Mouse (Mus musculus) embryonic facial prominence, embryonic 15.5 days (tissue): ENCODE results near the gene Gm45233. TPM values are rescaled to one million over a fixed set of nuclear protein-coding genes. Genes with fewer than 3 reads are reported as not detected.

Experiments used
- ATAC-seq: fragments of 200-750 bp; cut with Nextera tagmentation; 2 replicates; pipeline ENCODE4 v1.8.0; 2017; ENCODE audit warnings: low read depth, moderate TSS enrichment; ENCODE audit not compliant: insufficient number of reproducible peaks, low FRiP score, low TSS enrichment
- H3K27ac ChIP-seq: fragments of 300-500 bp; sonication (generic); replicated peaks from 2 replicates; pipeline ENCODE4 v1.5.1; 2015; ENCODE audit warnings: mild to moderate bottlenecking, inconsistent platforms
- H3K27me3 ChIP-seq: fragments of 300-500 bp; sonication (generic); 2 replicates; pipeline ENCODE4 v1.6.1; 2015; ENCODE audit warnings: inconsistent platforms
- H3K36me3 ChIP-seq: fragments of 300-500 bp; sonication (generic); 2 replicates; pipeline ENCODE4 v1.6.1; 2015; ENCODE audit warnings: mild to moderate bottlenecking, inconsistent platforms
- H3K4me1 ChIP-seq: fragments of 300-500 bp; sonication (generic); 2 replicates; pipeline ENCODE4 v1.6.1; 2015; ENCODE audit warnings: inconsistent platforms
- H3K4me2 ChIP-seq: fragments of 300-500 bp; sonication (generic); replicated peaks from 2 replicates; pipeline ENCODE4 v1.6.1; 2015; ENCODE audit warnings: mild to moderate bottlenecking, inconsistent platforms
- H3K4me3 ChIP-seq: fragments of 300-500 bp; sonication (generic); replicated peaks from 2 replicates; pipeline ENCODE4 v1.5.1; 2015; ENCODE audit warnings: mild to moderate bottlenecking, inconsistent platforms
- H3K9ac ChIP-seq: fragments of 300-500 bp; sonication (generic); 2 replicates; pipeline ENCODE4 v1.6.1; 2015; ENCODE audit warnings: inconsistent platforms
- H3K9me3 ChIP-seq: fragments of 300-500 bp; sonication (generic); replicated peaks from 2 replicates; pipeline ENCODE4 v1.6.1; 2016; ENCODE audit warnings: inconsistent platforms
- WGBS: fragments of 180-500 bp; shearing (Covaris S2); methylation state at CpG from one replicate; pipeline ENCODE4 v1.1.7; 2015; 5-methylcytosine and 5-hydroxymethylcytosine counted together
- polyA plus RNA-seq: library from polyadenylated mRNA; unstranded; fragments of >200 nt; fragmentation: Nextera tagmentation; extraction: Ambion mirVana; gene quantifications from 2 replicates; pipeline ENCODE4 v1.2.1, GENCODE M21; 2015

The Gm45233 gene
- polyA plus RNA-seq, 1 experiment from 2014 or later: 0.94 TPM

GRCm38 (mm10) chr7:43449811-43450210, 5.9 kb downstream of the Gm45233 start:
- ATAC-seq: no peak
- WGBS: 89% methylated on average over 2 of the region's 2 CpGs
- Histone ChIP-seq H3K36me3 (peaks cover 31% of the 10 kb centered on the region), H3K4me1 (peaks cover 4% of the 10 kb centered on the region), H3K9ac (no peak overlapping the region), H3K9me3 (no peaks in the 10 kb centered on the region), H3K27ac (no peak overlapping the region), H3K4me2 (no peak overlapping the region), H3K4me3 (no peak overlapping the region), H3K27me3 (no peaks in the 10 kb centered on the region)

GRCm38 (mm10) chr7:43451726-43452125, 7.8 kb downstream of the Gm45233 start:
- H3K36me3 ChIP-seq: peaks cover 50% of the 10 kb centered on the region

GRCm38 (mm10) chr7:43452609-43453008, 8.7 kb downstream of the Gm45233 start:
- no peak overlapping the region for H3K27ac ChIP-seq
- 46% methylated on average over 4 of the region's 4 CpGs for WGBS
- H3K36me3 ChIP-seq: peaks cover 58% of the 10 kb centered on the region
- H3K27me3 ChIP-seq: no peaks in the 10 kb centered on the region
- no peak overlapping the region for H3K9ac ChIP-seq
- H3K4me3 ChIP-seq: no peak overlapping the region
- no peak overlapping the region for H3K4me2 ChIP-seq
- H3K4me1 ChIP-seq: no peaks in the 10 kb centered on the region
- H3K9me3 ChIP-seq: no peaks in the 10 kb centered on the region
- no peak for ATAC-seq

More at GRCm38 (mm10) chr7:43451726-43452125, 7.8 kb downstream of the Gm45233 start:
- no peaks in the 10 kb centered on the region for H3K27me3 ChIP-seq
- no peak overlapping the region for H3K9ac ChIP-seq
- no peaks in the 10 kb centered on the region for H3K4me1 ChIP-seq
- no peak for ATAC-seq
- no peak overlapping the region for H3K4me2 ChIP-seq
- no peak overlapping the region for H3K4me3 ChIP-seq
- no peaks in the 10 kb centered on the region for H3K9me3 ChIP-seq
- 96% methylated on average over 11 of the region's 11 CpGs for WGBS
- H3K27ac ChIP-seq: no peak overlapping the region

GRCm38 (mm10) chr7:43453599-43454355, 9.8 kb downstream of the Gm45233 start:
- WGBS: 75% methylated on average over 14 of the region's 14 CpGs
- H3K4me1 ChIP-seq: no peaks in the 10 kb centered on the region
- H3K9ac ChIP-seq: no peak overlapping the region
- no peak overlapping the region for H3K27ac ChIP-seq
- H3K4me2 ChIP-seq: no peak overlapping the region
- no peaks in the 10 kb centered on the region for H3K27me3 ChIP-seq
- peaks cover 60% of the 10 kb centered on the region for H3K36me3 ChIP-seq
- no peaks in the 10 kb centered on the region for H3K9me3 ChIP-seq
- no peak for ATAC-seq
- H3K4me3 ChIP-seq: no peak overlapping the region

DNA sequence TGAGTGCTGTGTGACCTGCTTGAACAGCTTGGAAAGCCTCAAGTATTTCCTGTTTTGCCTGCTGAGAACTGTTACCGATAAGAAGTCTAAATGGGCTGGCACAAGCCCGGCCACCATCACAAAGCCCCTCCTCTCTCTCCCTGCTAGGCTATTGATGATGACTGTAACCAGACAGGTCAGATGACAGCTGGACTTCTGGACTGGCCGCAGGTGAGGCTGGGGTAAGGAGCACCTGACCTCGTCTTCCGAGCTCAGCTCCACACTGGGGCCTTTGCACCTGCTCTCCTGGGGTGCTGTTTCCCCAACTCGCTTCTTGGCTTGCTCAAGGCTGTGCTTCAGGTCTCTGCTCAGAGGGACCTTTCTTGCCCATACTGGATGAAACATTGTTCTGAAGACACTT, 10.4 kb downstream of the Gm45233 start:
- H3K4me3 ChIP-seq: no peak overlapping the region
- no peak for ATAC-seq
- H3K4me2 ChIP-seq: no peak overlapping the region
- no peaks in the 10 kb centered on the region for H3K27me3 ChIP-seq
- WGBS: 86% methylated on average over 6 of the region's 6 CpGs
- no peaks in the 10 kb centered on the region for H3K4me1 ChIP-seq
- H3K27ac ChIP-seq: no peak overlapping the region
- H3K36me3 ChIP-seq: peaks cover 60% of the 10 kb centered on the region
- no peak overlapping the region for H3K9ac ChIP-seq
- H3K9me3 ChIP-seq: no peaks in the 10 kb centered on the region

GRCm38 (mm10) chr7:43462851-43463250, 18.9 kb downstream of the Gm45233 start, which contains the start of gene Vsig10l:
TSS of gene Vsig10l (plus strand) at chr7:43463151.
- Histone ChIP-seq H3K27ac (no peak within 1 kb of the TSS), H3K9me3 (no peaks in the 10 kb centered on the region), H3K4me2 (no peak within 1 kb of the TSS), H3K27me3 (0 out of 2 replicates have a peak, but pooled peaks cover 9% of the 10 kb centered on the region), H3K4me3 (no peak within 1 kb of the TSS; the same call in 1 of the 2 replicates), H3K9ac (no peak within 1 kb of the TSS), H3K36me3 (no peaks in the 10 kb centered on the region), H3K4me1 (peaks cover 14% of the 10 kb centered on the region)
- ATAC-seq: no peak
- 67% methylated on average over 4 of the region's 4 CpGs for WGBS

DNA sequence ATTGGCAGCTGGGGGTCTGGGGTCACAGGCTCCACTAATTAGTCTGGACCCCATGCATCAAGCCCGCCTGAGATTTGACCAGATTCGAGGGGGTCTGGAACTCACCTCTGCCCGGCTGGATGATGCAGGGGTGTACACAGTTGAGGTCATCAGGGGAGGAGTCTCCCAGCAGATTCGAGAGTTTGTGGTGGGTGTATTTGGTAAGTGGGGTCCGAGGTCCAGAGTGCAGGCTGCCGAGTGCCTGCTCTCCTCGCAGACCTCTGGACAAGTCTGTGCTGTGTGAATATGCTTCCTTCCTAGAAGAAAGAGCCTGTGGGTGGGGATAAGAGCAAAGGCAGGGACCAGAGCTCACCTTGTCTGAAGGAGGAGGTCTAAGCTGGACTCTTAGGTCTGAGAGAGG, 20.0 kb downstream of the Gm45233 start:
- WGBS: 76% methylated on average over 7 of the region's 7 CpGs
- ATAC-seq: no peak
- no peaks in the 10 kb centered on the region for H3K36me3 ChIP-seq

GRCm38 (mm10) chr7:43464864-43465343, 21.0 kb downstream of the Gm45233 start:
- WGBS: 6% methylated on average over 35 of the region's 35 CpGs
- H3K27ac ChIP-seq: no peak overlapping the region
- peaks cover 14% of the 10 kb centered on the region for H3K4me1 ChIP-seq
- no peaks in the 10 kb centered on the region for H3K36me3 ChIP-seq
- no peak for ATAC-seq
- peak overlapping the region; percentile 35 for H3K9ac ChIP-seq
- no peaks in the 10 kb centered on the region for H3K9me3 ChIP-seq
- peak overlapping the region; percentile 54 for H3K4me3 ChIP-seq
- 0 out of 2 replicates have a peak, but pooled peaks cover 9% of the 10 kb centered on the region for H3K27me3 ChIP-seq
- peak overlapping the region; percentile 97 for H3K4me2 ChIP-seq

More for the DNA sequence above, 20.0 kb downstream of the Gm45233 start:
- Histone ChIP-seq H3K27me3 (0 out of 2 replicates have a peak, but pooled peaks cover 9% of the 10 kb centered on the region), H3K27ac (no peak overlapping the region), H3K9ac (no peak overlapping the region), H3K4me1 (peaks cover 14% of the 10 kb centered on the region), H3K9me3 (no peaks in the 10 kb centered on the region), H3K4me2 (no peak overlapping the region), H3K4me3 (no peak overlapping the region)

GRCm38 (mm10) chr7:43465344-43466098, 21.6 kb downstream of the Gm45233 start:
- peak overlapping the region; percentile 35 for H3K9ac ChIP-seq
- no peaks in the 10 kb centered on the region for H3K9me3 ChIP-seq
- H3K27me3 ChIP-seq: 0 out of 2 replicates have a peak, but pooled peaks cover 9% of the 10 kb centered on the region
- H3K4me1 ChIP-seq: peaks cover 14% of the 10 kb centered on the region
- WGBS: under 1% methylated on average over 32 of the region's 33 CpGs
- H3K4me2 ChIP-seq: peak overlapping the region; percentile 97
- ATAC-seq: peak; percentile 85
- peak overlapping the region; percentile 54 for H3K4me3 ChIP-seq
- H3K36me3 ChIP-seq: no peaks in the 10 kb centered on the region
- H3K27ac ChIP-seq: peak overlapping the region; percentile 49; the same call in 1 of the 2 replicates

DNA sequence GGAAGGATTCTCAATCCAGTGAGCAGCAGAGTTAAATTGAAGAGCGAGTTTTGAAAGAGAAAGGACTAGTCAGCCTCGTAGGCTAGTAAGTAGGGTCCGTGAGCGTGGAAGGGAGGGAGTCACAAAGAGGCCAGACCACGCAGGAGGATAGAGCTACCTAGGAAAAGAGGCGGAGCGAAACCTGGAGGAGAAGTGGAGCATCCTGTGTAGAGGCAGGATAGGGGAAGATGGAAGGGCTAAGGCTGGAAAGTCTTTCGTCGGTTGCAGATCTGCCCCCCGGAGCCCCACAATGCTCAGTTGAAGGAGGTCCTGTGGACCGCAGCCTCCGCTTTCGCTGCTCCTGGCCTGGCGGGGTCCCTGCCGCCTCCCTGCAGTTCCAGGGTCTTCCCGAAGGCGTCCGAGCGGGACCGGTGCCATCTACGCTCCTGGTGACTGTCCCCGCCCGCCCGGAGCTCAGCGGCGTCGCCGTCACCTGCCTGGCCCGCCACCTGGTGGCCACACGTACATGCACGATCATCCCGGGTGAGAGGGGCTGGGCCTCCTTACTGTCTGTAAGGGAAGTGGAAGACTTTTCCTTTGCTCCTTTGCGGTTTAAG, 22.3 kb downstream of the Gm45233 start:
- Histone ChIP-seq H3K9me3 (no peaks in the 10 kb centered on the region), H3K27me3 (0 out of 2 replicates have a peak, but pooled peaks cover 9% of the 10 kb centered on the region), H3K36me3 (no peaks in the 10 kb centered on the region), H3K9ac (peak overlapping the region; percentile 28), H3K4me2 (peak overlapping the region; percentile 97), H3K4me1 (peaks cover 14% of the 10 kb centered on the region), H3K27ac (peak overlapping the region; percentile 49; the same call in 1 of the 2 replicates), H3K4me3 (peak overlapping the region; percentile 54)
- WGBS: under 1% methylated on average over 33 of the region's 33 CpGs
- ATAC-seq: peak; percentile 64

DNA sequence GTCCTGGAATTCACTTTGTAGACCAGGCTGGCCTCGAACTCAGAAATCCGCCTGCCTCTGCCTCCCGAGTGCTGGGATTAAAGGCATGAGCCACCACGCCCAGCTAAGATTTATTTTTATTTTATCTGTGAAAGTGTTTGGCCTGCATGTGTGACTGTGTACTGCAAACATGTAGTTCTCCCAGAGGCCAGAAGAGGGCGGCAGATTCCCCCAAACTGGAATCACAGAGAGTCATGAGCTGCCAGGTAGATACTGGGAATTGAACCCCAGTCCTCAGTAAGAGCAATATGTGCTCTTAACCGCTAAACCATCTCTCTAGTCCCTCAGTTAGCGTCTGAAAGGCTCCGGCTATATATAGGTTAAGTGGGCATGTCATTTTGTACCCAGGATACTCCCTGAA, 26.4 kb downstream of the Gm45233 start:
- ATAC-seq: no peak

More for the DNA sequence above, 26.4 kb downstream of the Gm45233 start:
- Histone ChIP-seq H3K4me2 (no peak overlapping the region), H3K4me1 (peaks cover 7% of the 10 kb centered on the region; the same call in 1 of the 2 replicates), H3K9me3 (no peaks in the 10 kb centered on the region), H3K27me3 (peaks cover 1% of the 10 kb centered on the region; the same call in 1 of the 2 replicates), H3K36me3 (no peaks in the 10 kb centered on the region), H3K9ac (no peak overlapping the region), H3K4me3 (no peak overlapping the region), H3K27ac (no peak overlapping the region)
- 42% methylated on average over 8 of the region's 8 CpGs for WGBS
